Mouse (Mus musculus) kidney, embryonic 15.5 days (tissue): ENCODE results near the gene Tbx1. TPM values are rescaled to one million over a fixed set of nuclear protein-coding genes. Genes with fewer than 3 reads are reported as not detected.

Experiments used
- ATAC-seq: fragments of 200-750 bp; cut with Nextera tagmentation; replicated peaks from 2 replicates; pipeline ENCODE4 v1.8.0; 2017; ENCODE audit warnings: moderate TSS enrichment; ENCODE audit not compliant: low FRiP score
- H3K27ac ChIP-seq: fragments of 300-500 bp; sonication (generic); 2 replicates; pipeline ENCODE4 v1.5.1; 2015; ENCODE audit warnings: mild to moderate bottlenecking, inconsistent platforms
- H3K27me3 ChIP-seq: fragments of 300-500 bp; sonication (generic); 2 replicates; pipeline ENCODE4 v1.6.1; 2015; ENCODE audit warnings: inconsistent platforms
- H3K36me3 ChIP-seq: fragments of 300-500 bp; sonication (generic); 2 replicates; pipeline ENCODE4 v1.6.1; 2015; ENCODE audit warnings: inconsistent platforms
- H3K4me1 ChIP-seq: fragments of 300-500 bp; sonication (generic); 2 replicates; pipeline ENCODE4 v1.6.1; 2015; ENCODE audit warnings: inconsistent platforms
- H3K4me2 ChIP-seq: fragments of 300-500 bp; sonication (generic); 2 replicates; pipeline ENCODE4 v1.6.1; 2015; ENCODE audit warnings: moderate library complexity, mild to moderate bottlenecking, inconsistent platforms
- H3K4me3 ChIP-seq: fragments of 300-500 bp; sonication (generic); replicated peaks from 2 replicates; pipeline ENCODE4 v1.5.1; 2015; ENCODE audit warnings: mild to moderate bottlenecking, inconsistent platforms
- H3K9ac ChIP-seq: fragments of 300-500 bp; sonication (generic); 2 replicates; pipeline ENCODE4 v1.6.1; 2015; ENCODE audit warnings: mild to moderate bottlenecking, inconsistent platforms
- H3K9me3 ChIP-seq: fragments of 300-500 bp; sonication (generic); replicated peaks from 2 replicates; pipeline ENCODE4 v1.6.1; 2016; ENCODE audit warnings: inconsistent platforms
- WGBS: fragments of 180-500 bp; shearing (Covaris S2); methylation state at CpG from one replicate; pipeline ENCODE4 v1.1.7; 2015; ENCODE audit warnings: mixed read lengths; 5-methylcytosine and 5-hydroxymethylcytosine counted together
- polyA plus RNA-seq: library from polyadenylated mRNA; unstranded; fragments of >200 nt; fragmentation: Nextera tagmentation; extraction: Ambion mirVana; gene quantifications from 2 replicates; pipeline ENCODE4 v1.2.1, GENCODE M21; 2015

Tbx1 gene
- polyA plus RNA-seq, 1 experiment from 2014 or later = 0.40 TPM

- ATAC-seq = no peak
- 3% methylated on average over 38 of the region's 38 CpGs for WGBS
- Histone ChIP-seq H3K27me3 (peaks cover 99% of the 10 kb centered on the region), H3K4me1 (peaks cover 58% of the 10 kb centered on the region), H3K4me3 (peak overlapping the region; percentile 52), H3K9ac (0 out of 2 replicates have a peak overlapping the region, but pooled peaks have one; percentile 18), H3K27ac (no peak overlapping the region), H3K36me3 (peaks cover 17% of the 10 kb centered on the region; the same call in 1 of the 2 replicates), H3K4me2 (peak overlapping the region; percentile 94), H3K9me3 (no peaks in the 10 kb centered on the region)
Measured at GRCm38 (mm10) chr16:18621362-18622001, 31.0 kb upstream of the Tbx1 start.

GRCm38 (mm10) chr16:18620601-18621361, 30.3 kb upstream of the Tbx1 start:
- Histone ChIP-seq H3K27me3 (peaks cover 99% of the 10 kb centered on the region), H3K4me3 (peak overlapping the region; percentile 52), H3K36me3 (peaks cover 17% of the 10 kb centered on the region; the same call in 1 of the 2 replicates), H3K4me1 (peaks cover 53% of the 10 kb centered on the region), H3K27ac (no peak overlapping the region), H3K9ac (peak overlapping the region; percentile 18; the same call in 1 of the 2 replicates), H3K9me3 (no peaks in the 10 kb centered on the region), H3K4me2 (peak overlapping the region; percentile 94)
- WGBS = 1% methylated on average over 73 of the region's 74 CpGs
- no peak for ATAC-seq

- Histone ChIP-seq H3K9ac (no peak overlapping the region), H3K9me3 (no peaks in the 10 kb centered on the region), H3K4me2 (peak overlapping the region; percentile 94), H3K36me3 (peaks cover 17% of the 10 kb centered on the region; the same call in 1 of the 2 replicates), H3K4me1 (peaks cover 49% of the 10 kb centered on the region), H3K27ac (no peak overlapping the region), H3K4me3 (peak overlapping the region; percentile 52), H3K27me3 (peaks cover 99% of the 10 kb centered on the region)
- no peak for ATAC-seq
- 41% methylated on average over 6 of the region's 6 CpGs for WGBS
Measured at GRCm38 (mm10) chr16:18620201-18620600, 29.7 kb upstream of the Tbx1 start.

- Histone ChIP-seq H3K27ac (no peak overlapping the region), H3K36me3 (peaks cover 17% of the 10 kb centered on the region; the same call in 1 of the 2 replicates), H3K4me1 (peaks cover 49% of the 10 kb centered on the region), H3K27me3 (peaks cover 99% of the 10 kb centered on the region), H3K4me3 (no peak overlapping the region), H3K9me3 (no peaks in the 10 kb centered on the region), H3K9ac (no peak overlapping the region), H3K4me2 (no peak overlapping the region)
- 60% methylated on average over 4 of the region's 4 CpGs for WGBS
- ATAC-seq = no peak
Measured at GRCm38 (mm10) chr16:18619110-18619509, 28.6 kb upstream of the Tbx1 start.

- Histone ChIP-seq H3K9ac (no peak overlapping the region), H3K36me3 (peaks cover 9% of the 10 kb centered on the region; the same call in 1 of the 2 replicates), H3K4me1 (peaks cover 53% of the 10 kb centered on the region), H3K27ac (no peak overlapping the region), H3K9me3 (no peaks in the 10 kb centered on the region), H3K4me3 (no peak overlapping the region), H3K27me3 (peaks cover 99% of the 10 kb centered on the region), H3K4me2 (no peak overlapping the region)
- ATAC-seq = no peak
- 53% methylated on average over 2 of the region's 2 CpGs for WGBS
Measured at GRCm38 (mm10) chr16:18618297-18618696, 27.8 kb upstream of the Tbx1 start.

GRCm38 (mm10) chr16:18617370-18618065, 27.0 kb upstream of the Tbx1 start:
- WGBS = 1% methylated on average over 27 of the region's 27 CpGs
- Histone ChIP-seq H3K4me3 (peak overlapping the region; percentile 25), H3K4me1 (peaks cover 55% of the 10 kb centered on the region), H3K9ac (no peak overlapping the region), H3K27me3 (peaks cover 96% of the 10 kb centered on the region), H3K27ac (no peak overlapping the region), H3K36me3 (0 out of 2 replicates have a peak, but pooled peaks cover 1% of the 10 kb centered on the region), H3K9me3 (no peaks in the 10 kb centered on the region), H3K4me2 (peak overlapping the region; percentile 55)
- peak; percentile 41; the same call in 1 of the 2 replicates for ATAC-seq

- Histone ChIP-seq H3K9ac (no peak overlapping the region), H3K36me3 (no peaks in the 10 kb centered on the region), H3K4me2 (no peak overlapping the region), H3K4me1 (peaks cover 60% of the 10 kb centered on the region), H3K9me3 (no peaks in the 10 kb centered on the region), H3K4me3 (no peak overlapping the region), H3K27ac (no peak overlapping the region), H3K27me3 (peaks cover 92% of the 10 kb centered on the region)
- ATAC-seq = no peak
- 35% methylated on average over 3 of the region's 3 CpGs for WGBS
Measured at GRCm38 (mm10) chr16:18613301-18613700, 22.8 kb upstream of the Tbx1 start.

- Histone ChIP-seq H3K4me1 (peaks cover 54% of the 10 kb centered on the region), H3K4me3 (no peak overlapping the region), H3K36me3 (no peaks in the 10 kb centered on the region), H3K27me3 (peaks cover 78% of the 10 kb centered on the region), H3K9me3 (no peaks in the 10 kb centered on the region), H3K9ac (no peak overlapping the region), H3K27ac (no peak overlapping the region), H3K4me2 (no peak overlapping the region)
- WGBS = 36% methylated on average over 13 of the region's 13 CpGs
- no peak for ATAC-seq
Measured at GRCm38 (mm10) chr16:18611752-18612151, 21.3 kb upstream of the Tbx1 start.

- no peak overlapping the region for H3K4me2 ChIP-seq
- no peaks in the 10 kb centered on the region for H3K9me3 ChIP-seq
- no peak overlapping the region for H3K9ac ChIP-seq
- no peaks in the 10 kb centered on the region for H3K36me3 ChIP-seq
- H3K27me3 ChIP-seq = peaks cover 72% of the 10 kb centered on the region
- ATAC-seq = no peak
- H3K27ac ChIP-seq = no peak overlapping the region
- no peak overlapping the region for H3K4me3 ChIP-seq
- H3K4me1 ChIP-seq = peaks cover 51% of the 10 kb centered on the region
- WGBS = 41% methylated on average over 2 of the region's 2 CpGs
Measured at GRCm38 (mm10) chr16:18609099-18609498, 18.6 kb upstream of the Tbx1 start.

- Histone ChIP-seq H3K27me3 (peaks cover 68% of the 10 kb centered on the region), H3K9me3 (no peaks in the 10 kb centered on the region), H3K27ac (no peak overlapping the region), H3K4me2 (peak overlapping the region; percentile 46), H3K4me3 (peak overlapping the region; percentile 17; the same call in 1 of the 2 replicates), H3K9ac (no peak overlapping the region), H3K36me3 (no peaks in the 10 kb centered on the region), H3K4me1 (peaks cover 50% of the 10 kb centered on the region)
- 10% methylated on average over 11 of the region's 11 CpGs for WGBS
- peak; percentile 23; the same call in 1 of the 2 replicates for ATAC-seq
Measured at GRCm38 (mm10) chr16:18608226-18608625, 17.8 kb upstream of the Tbx1 start.

GRCm38 (mm10) chr16:18605705-18606104, 15.2 kb upstream of the Tbx1 start:
- Histone ChIP-seq H3K4me3 (no peak overlapping the region), H3K27me3 (peaks cover 48% of the 10 kb centered on the region), H3K9me3 (no peaks in the 10 kb centered on the region), H3K4me1 (peaks cover 41% of the 10 kb centered on the region), H3K9ac (no peak overlapping the region), H3K36me3 (no peaks in the 10 kb centered on the region), H3K27ac (no peak overlapping the region), H3K4me2 (no peak overlapping the region)
- WGBS = 85% methylated on average over 5 of the region's 5 CpGs
- no peak for ATAC-seq
